Mouse (Mus musculus) heart, embryonic 15.5 days (tissue): ENCODE data around the gene Myo6. TPM values are rescaled to one million over a fixed set of nuclear protein-coding genes. Genes with fewer than 3 reads are reported as not detected.

Experiments used
- ATAC-seq: fragments of 200-750 bp; cut with Nextera tagmentation; replicated peaks from 2 replicates; pipeline ENCODE4 v1.8.0; 2017; ENCODE audit warnings: low read depth, moderate TSS enrichment; ENCODE audit not compliant: insufficient number of reproducible peaks, insufficient read depth, low FRiP score
- H3K27ac ChIP-seq: fragments of 300-500 bp; sonication (generic); 2 replicates; pipeline ENCODE4 v1.5.1; 2015; ENCODE audit warnings: mild to moderate bottlenecking, inconsistent platforms
- H3K27me3 ChIP-seq: fragments of 300-500 bp; sonication (generic); 2 replicates; pipeline ENCODE4 v1.6.1; 2015; ENCODE audit warnings: inconsistent platforms
- H3K36me3 ChIP-seq: fragments of 300-500 bp; sonication (generic); 2 replicates; pipeline ENCODE4 v1.6.1; 2015; ENCODE audit warnings: mild to moderate bottlenecking, inconsistent platforms
- H3K4me1 ChIP-seq: fragments of 300-500 bp; sonication (generic); replicated peaks from 2 replicates; pipeline ENCODE4 v1.6.1; 2015; ENCODE audit warnings: inconsistent platforms
- H3K4me2 ChIP-seq: fragments of 300-500 bp; sonication (generic); 2 replicates; pipeline ENCODE4 v1.6.1; 2015; ENCODE audit warnings: inconsistent platforms, mild to moderate bottlenecking, moderate library complexity
- H3K4me3 ChIP-seq: fragments of 300-500 bp; sonication (generic); 2 replicates; pipeline ENCODE4 v1.5.1; 2015; ENCODE audit warnings: mild to moderate bottlenecking, inconsistent platforms
- H3K9ac ChIP-seq: fragments of 300-500 bp; sonication (generic); 2 replicates; pipeline ENCODE4 v1.6.1; 2015; ENCODE audit warnings: mild to moderate bottlenecking, inconsistent platforms
- H3K9me3 ChIP-seq: fragments of 300-500 bp; sonication (generic); replicated peaks from 2 replicates; pipeline ENCODE4 v1.6.1; 2016; ENCODE audit warnings: inconsistent platforms
- WGBS: fragments of 180-500 bp; shearing (Covaris S2); methylation state at CpG from one replicate; pipeline ENCODE4 v1.1.7; 2015; ENCODE audit warnings: mixed read lengths; 5-methylcytosine and 5-hydroxymethylcytosine counted together
- polyA plus RNA-seq: library from polyadenylated mRNA; unstranded; fragments of >200 nt; fragmentation: Nextera tagmentation; extraction: Ambion mirVana; gene quantifications from 2 replicates; pipeline ENCODE4 v1.2.1, GENCODE M21; 2015

The Myo6 gene
- polyA plus RNA-seq, 1 experiment from 2014 or later, result 9.6 TPM

DNA sequence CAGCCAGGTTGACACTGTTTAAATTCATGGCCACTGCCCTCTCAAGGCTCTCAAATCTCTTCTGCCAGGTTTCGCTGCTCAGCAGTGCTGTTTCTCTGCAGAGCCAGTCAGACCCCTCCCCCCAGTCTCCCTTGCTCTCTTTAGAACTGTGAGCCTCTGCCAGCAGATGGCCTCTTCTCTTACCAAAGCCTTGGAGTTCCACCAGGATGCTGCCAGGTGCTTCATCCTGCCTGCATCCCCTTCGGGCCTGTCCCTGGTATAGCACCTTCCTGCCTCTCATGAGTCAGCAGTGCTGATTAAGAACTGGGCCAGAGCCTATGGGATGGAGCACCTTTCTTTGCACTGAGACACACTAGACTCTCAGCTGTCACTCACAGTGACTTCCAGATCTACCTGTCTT lies 112.3 kb downstream of the Myo6 start:
- WGBS, result 45% methylated on average over 2 of the region's 2 CpGs
- no peak for ATAC-seq

GRCm38 (mm10) chr9:80277770-80278169 lies 112.9 kb downstream of the Myo6 start:
- Histone ChIP-seq H3K27me3 (no peaks in the 10 kb centered on the region), H3K27ac (no peak overlapping the region), H3K4me2 (no peak overlapping the region), H3K36me3 (0 out of 2 replicates have a peak, but pooled peaks cover 5% of the 10 kb centered on the region), H3K4me1 (no peaks in the 10 kb centered on the region), H3K4me3 (no peak overlapping the region), H3K9me3 (no peaks in the 10 kb centered on the region), H3K9ac (no peak overlapping the region)
- ATAC-seq, result no peak
- WGBS, result 60% methylated on average over 6 of the region's 6 CpGs

More for the DNA sequence above, 112.3 kb downstream of the Myo6 start:
- Histone ChIP-seq H3K9ac (no peak overlapping the region), H3K36me3 (0 out of 2 replicates have a peak, but pooled peaks cover 6% of the 10 kb centered on the region), H3K4me3 (no peak overlapping the region), H3K27me3 (no peaks in the 10 kb centered on the region), H3K4me2 (no peak overlapping the region), H3K9me3 (no peaks in the 10 kb centered on the region), H3K4me1 (no peaks in the 10 kb centered on the region), H3K27ac (no peak overlapping the region)

DNA sequence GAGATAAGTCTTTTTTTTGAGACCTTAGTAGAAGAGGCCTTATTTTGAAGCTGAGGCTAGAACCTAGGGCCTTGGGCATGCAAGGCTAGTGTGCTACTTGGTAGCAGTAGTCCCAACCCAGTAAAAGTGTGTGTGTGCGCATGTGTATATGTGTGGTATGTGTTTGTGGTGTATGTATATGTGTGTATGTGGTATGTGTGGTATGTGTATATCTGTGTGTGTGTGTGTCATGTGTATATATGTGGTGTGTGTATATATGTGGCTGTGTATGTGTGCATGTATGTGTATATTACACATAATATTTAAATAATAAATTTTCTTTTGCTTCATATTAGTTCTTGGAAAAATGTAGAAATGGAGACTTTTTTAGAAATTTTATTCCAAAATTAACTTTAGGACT lies 115.9 kb downstream of the Myo6 start:
- Histone ChIP-seq H3K4me2 (no peak overlapping the region), H3K27ac (no peak overlapping the region), H3K36me3 (peaks cover 13% of the 10 kb centered on the region), H3K9me3 (no peaks in the 10 kb centered on the region), H3K4me1 (no peaks in the 10 kb centered on the region), H3K4me3 (no peak overlapping the region), H3K9ac (no peak overlapping the region), H3K27me3 (no peaks in the 10 kb centered on the region)
- no peak for ATAC-seq
- 94% methylated on average over 1 of the region's 1 CpGs for WGBS

GRCm38 (mm10) chr9:80282426-80282825 lies 117.6 kb downstream of the Myo6 start:
- Histone ChIP-seq H3K27me3 (no peaks in the 10 kb centered on the region), H3K4me1 (no peaks in the 10 kb centered on the region), H3K9ac (no peak overlapping the region), H3K36me3 (peaks cover 8% of the 10 kb centered on the region), H3K4me2 (no peak overlapping the region), H3K9me3 (no peaks in the 10 kb centered on the region), H3K27ac (no peak overlapping the region), H3K4me3 (no peak overlapping the region)
- WGBS, result 87% methylated on average over 3 of the region's 3 CpGs
- no peak for ATAC-seq

GRCm38 (mm10) chr9:80284539-80285174 lies 119.8 kb downstream of the Myo6 start:
- ATAC-seq, result no peak
- H3K9ac ChIP-seq, result no peak overlapping the region
- H3K36me3 ChIP-seq, result peaks cover 14% of the 10 kb centered on the region
- H3K4me1 ChIP-seq, result no peaks in the 10 kb centered on the region
- H3K4me2 ChIP-seq, result no peak overlapping the region
- H3K9me3 ChIP-seq, result no peaks in the 10 kb centered on the region
- no peaks in the 10 kb centered on the region for H3K27me3 ChIP-seq
- 82% methylated on average over 2 of the region's 2 CpGs for WGBS
- no peak overlapping the region for H3K4me3 ChIP-seq
- no peak overlapping the region for H3K27ac ChIP-seq

DNA sequence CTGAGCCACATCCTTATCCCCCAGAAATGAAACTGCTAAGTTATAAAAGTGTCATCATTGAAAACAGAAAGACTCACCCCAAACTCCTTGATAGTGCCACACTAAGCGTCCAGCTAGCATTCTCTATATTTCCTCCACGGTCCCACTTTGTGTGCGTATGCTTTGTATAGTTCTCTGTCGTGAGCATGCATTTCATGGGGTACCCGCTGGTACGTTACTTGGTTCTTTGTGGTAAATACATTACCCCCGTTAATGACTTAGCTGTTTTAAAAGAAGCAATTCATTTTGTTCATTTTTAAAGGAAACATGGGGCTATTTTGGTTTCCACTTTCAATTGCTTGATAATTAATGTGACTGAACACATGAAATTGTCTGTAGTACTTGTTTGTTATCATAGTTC lies 122.0 kb downstream of the Myo6 start:
- no peaks in the 10 kb centered on the region for H3K27me3 ChIP-seq
- WGBS, result 93% methylated on average over 7 of the region's 7 CpGs
- no peak for ATAC-seq
- H3K4me3 ChIP-seq, result no peak overlapping the region
- H3K4me1 ChIP-seq, result no peaks in the 10 kb centered on the region
- H3K27ac ChIP-seq, result no peak overlapping the region
- H3K36me3 ChIP-seq, result peaks cover 24% of the 10 kb centered on the region
- no peak overlapping the region for H3K4me2 ChIP-seq
- H3K9ac ChIP-seq, result no peak overlapping the region
- H3K9me3 ChIP-seq, result no peaks in the 10 kb centered on the region

DNA sequence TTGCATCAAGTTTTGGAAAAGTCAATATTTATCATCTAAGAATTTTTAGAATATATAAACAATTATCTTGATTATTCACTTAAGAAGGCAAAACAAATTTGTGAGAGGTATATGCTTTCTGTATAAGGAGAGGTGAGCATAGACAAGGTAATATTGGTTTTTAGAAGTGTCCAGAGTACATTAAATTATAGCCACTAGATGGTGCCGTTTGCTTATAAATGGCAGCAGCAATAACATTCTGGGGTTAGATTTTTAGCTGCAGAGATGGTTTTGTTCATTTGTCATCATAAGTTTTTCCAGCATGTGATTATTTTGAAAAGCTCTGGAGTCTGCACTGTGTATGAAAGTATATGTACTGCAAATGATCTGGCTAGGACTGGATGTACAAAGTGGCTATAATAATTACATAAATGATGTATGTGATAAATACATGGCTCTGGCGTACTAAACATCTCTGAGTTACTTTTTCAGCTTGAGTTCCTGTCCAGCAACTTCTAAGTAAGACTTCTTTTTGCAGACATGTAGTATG lies 128.3 kb downstream of the Myo6 start:
- no peak for ATAC-seq
- Histone ChIP-seq H3K4me2 (no peak overlapping the region), H3K4me3 (no peak overlapping the region), H3K27me3 (no peaks in the 10 kb centered on the region), H3K9ac (no peak overlapping the region), H3K9me3 (no peaks in the 10 kb centered on the region), H3K4me1 (no peaks in the 10 kb centered on the region), H3K36me3 (peaks cover 21% of the 10 kb centered on the region; the same call in 1 of the 2 replicates), H3K27ac (no peak overlapping the region)
- 60% methylated on average over 2 of the region's 2 CpGs for WGBS

- Histone ChIP-seq H3K4me3 (no peak overlapping the region), H3K27me3 (no peaks in the 10 kb centered on the region), H3K4me1 (no peaks in the 10 kb centered on the region), H3K36me3 (peaks cover 12% of the 10 kb centered on the region; the same call in 1 of the 2 replicates), H3K4me2 (no peak overlapping the region), H3K9me3 (no peaks in the 10 kb centered on the region), H3K9ac (no peak overlapping the region), H3K27ac (no peak overlapping the region)
- 37% methylated on average over 4 of the region's 4 CpGs for WGBS
- ATAC-seq, result no peak
Measured at GRCm38 (mm10) chr9:80296086-80296485, 131.3 kb downstream of the Myo6 start.

DNA sequence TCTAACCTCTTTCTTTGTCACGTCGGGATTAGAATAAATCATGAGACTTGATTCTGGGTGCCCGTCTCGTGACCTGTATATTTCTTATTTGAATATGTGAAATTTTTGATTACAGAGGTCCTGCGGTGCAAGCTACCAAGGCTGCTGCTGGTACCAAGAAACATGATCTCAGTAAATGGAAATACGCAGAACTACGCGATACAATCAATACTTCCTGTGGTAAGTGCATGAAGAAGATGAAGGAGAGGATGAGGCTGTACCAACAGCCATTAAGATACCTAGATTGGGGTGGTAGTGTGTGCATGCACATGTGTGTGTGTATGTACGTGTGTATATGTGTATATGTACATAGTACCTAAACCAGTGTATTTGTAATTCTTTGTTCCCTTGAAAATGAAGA lies 134.2 kb downstream of the Myo6 start:
- H3K4me2 ChIP-seq, result no peak overlapping the region
- no peak overlapping the region for H3K27ac ChIP-seq
- no peak for ATAC-seq
- no peaks in the 10 kb centered on the region for H3K27me3 ChIP-seq
- H3K4me1 ChIP-seq, result no peaks in the 10 kb centered on the region
- H3K4me3 ChIP-seq, result no peak overlapping the region
- H3K9ac ChIP-seq, result no peak overlapping the region
- H3K9me3 ChIP-seq, result no peaks in the 10 kb centered on the region
- H3K36me3 ChIP-seq, result peaks cover 5% of the 10 kb centered on the region; the same call in 1 of the 2 replicates
- WGBS, result 91% methylated on average over 9 of the region's 9 CpGs

GRCm38 (mm10) chr9:80303518-80303917 lies 138.7 kb downstream of the Myo6 start:
- H3K36me3 ChIP-seq, result peaks cover 16% of the 10 kb centered on the region; the same call in 1 of the 2 replicates
- 69% methylated on average over 4 of the region's 4 CpGs for WGBS
- no peaks in the 10 kb centered on the region for H3K27me3 ChIP-seq
- no peak overlapping the region for H3K27ac ChIP-seq
- no peak overlapping the region for H3K4me3 ChIP-seq
- H3K9ac ChIP-seq, result no peak overlapping the region
- no peak; the same call in 1 of the 2 replicates for ATAC-seq
- H3K4me2 ChIP-seq, result no peak overlapping the region
- H3K4me1 ChIP-seq, result no peaks in the 10 kb centered on the region
- H3K9me3 ChIP-seq, result no peaks in the 10 kb centered on the region

- Histone ChIP-seq H3K4me1 (no peaks in the 10 kb centered on the region), H3K4me2 (no peak overlapping the region), H3K27ac (no peak overlapping the region), H3K9ac (no peak overlapping the region), H3K4me3 (no peak overlapping the region), H3K36me3 (peaks cover 16% of the 10 kb centered on the region; the same call in 1 of the 2 replicates), H3K27me3 (no peaks in the 10 kb centered on the region), H3K9me3 (no peaks in the 10 kb centered on the region)
- ATAC-seq, result no peak
- WGBS, result 89% methylated on average over 4 of the region's 4 CpGs
Measured at GRCm38 (mm10) chr9:80306390-80306789, 141.6 kb downstream of the Myo6 start.

- H3K36me3 ChIP-seq, result peaks cover 16% of the 10 kb centered on the region; the same call in 1 of the 2 replicates
- no peak overlapping the region for H3K27ac ChIP-seq
- H3K9me3 ChIP-seq, result no peaks in the 10 kb centered on the region
- H3K27me3 ChIP-seq, result no peaks in the 10 kb centered on the region
- ATAC-seq, result no peak
- WGBS, result 68% methylated on average over 11 of the region's 11 CpGs
- no peaks in the 10 kb centered on the region for H3K4me1 ChIP-seq
- no peak overlapping the region for H3K4me2 ChIP-seq
- no peak overlapping the region for H3K4me3 ChIP-seq
- H3K9ac ChIP-seq, result no peak overlapping the region
Measured at GRCm38 (mm10) chr9:80306853-80307252, 142.0 kb downstream of the Myo6 start.
